Mouse (Mus musculus): ENCODE measurements around the gene Rassf2. TPM values are rescaled to one million over a fixed set of nuclear protein-coding genes. Genes with fewer than 3 reads are reported as not detected.
A peak's percentile ranks its signal among the peaks of the same experiment; 100 is the strongest.

Rassf2 gene
- polyA plus RNA-seq, 1 experiment from 2014 or later, result 15.2 TPM

GRCm38 (mm10) chr2:132048143-132048772 lies 18.2 kb upstream of the Rassf2 start:
- no peak overlapping the region for H3K4me3 ChIP-seq (ENCODE audit: low read depth, low read length)
- H3K36me3 ChIP-seq (ENCODE audit: insufficient read depth, low read length), result no peaks in the 10 kb centered on the region
- no peak overlapping the region for H3K9ac ChIP-seq (replicated peaks; ENCODE audit: low read depth)
- H3K4me1 ChIP-seq (ENCODE audit: insufficient read depth, low read depth, low read length), result no peaks in the 10 kb centered on the region
- no peak overlapping the region for H3K4me2 ChIP-seq (replicated peaks; ENCODE audit: low read depth, low read length)
- no peaks in the 10 kb centered on the region for H3K9me3 ChIP-seq (ENCODE audit: low read length)
- DNase-seq (ENCODE audit: low spot score), result peak; percentile 46
- 52% methylated on average over 11 of the region's 11 CpGs for WGBS
- H3K27ac ChIP-seq (ENCODE audit: low read length), result no peak overlapping the region
- TF ChIP-seq CTCF (IDR thresholded peaks at IDR 0.05) (no peak), EP300 (IDR thresholded peaks at IDR 0.05) (no peak)
- no peaks in the 10 kb centered on the region for H3K27me3 ChIP-seq (replicated peaks; ENCODE audit: insufficient read depth, low read length)
- ATAC-seq, result peak; percentile 17

GRCm38 (mm10) chr2:132047364-132047763 lies 17.3 kb upstream of the Rassf2 start:
- Histone ChIP-seq H3K9me3 (ENCODE audit: low read length) (no peaks in the 10 kb centered on the region), H3K27ac (ENCODE audit: low read length) (no peak overlapping the region), H3K9ac (replicated peaks; ENCODE audit: low read depth) (no peak overlapping the region), H3K4me3 (ENCODE audit: low read depth, low read length) (no peak overlapping the region), H3K27me3 (replicated peaks; ENCODE audit: insufficient read depth, low read length) (no peaks in the 10 kb centered on the region), H3K36me3 (ENCODE audit: insufficient read depth, low read length) (no peaks in the 10 kb centered on the region), H3K4me1 (ENCODE audit: insufficient read depth, low read depth, low read length) (no peaks in the 10 kb centered on the region), H3K4me2 (replicated peaks; ENCODE audit: low read depth, low read length) (no peak overlapping the region)
- ATAC-seq (no peak), DNase-seq (ENCODE audit: low spot score) (no peak)
- no peak for TF ChIP-seq CTCF (IDR thresholded peaks at IDR 0.05)
- no peak for TF ChIP-seq EP300 (IDR thresholded peaks at IDR 0.05)
- WGBS, result 69% methylated on average over 4 of the region's 4 CpGs

DNA sequence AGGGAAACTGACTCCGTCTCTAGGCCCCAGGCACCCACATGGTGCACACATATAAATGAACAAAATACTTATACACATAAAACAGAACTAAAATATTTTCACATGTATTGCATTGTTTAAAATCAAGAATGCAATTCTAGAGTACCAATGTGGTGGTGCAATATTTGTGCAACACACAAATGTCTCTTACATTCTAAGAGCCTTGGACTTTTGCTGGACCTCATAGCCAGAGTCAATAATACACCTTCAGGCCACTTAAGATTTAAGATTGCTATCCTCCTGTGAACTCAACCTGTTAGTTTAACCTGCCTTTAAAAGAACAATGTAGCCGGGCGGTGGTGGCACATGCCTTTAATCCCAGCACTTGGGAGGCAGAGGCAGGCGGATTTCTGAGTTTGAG lies 16.6 kb upstream of the Rassf2 start:
- Histone ChIP-seq H3K4me3 (ENCODE audit: low read depth, low read length) (no peak overlapping the region), H3K9ac (replicated peaks; ENCODE audit: low read depth) (no peak overlapping the region), H3K36me3 (ENCODE audit: insufficient read depth, low read length) (no peaks in the 10 kb centered on the region), H3K27ac (ENCODE audit: low read length) (no peak overlapping the region), H3K9me3 (ENCODE audit: low read length) (no peaks in the 10 kb centered on the region), H3K4me1 (ENCODE audit: insufficient read depth, low read depth, low read length) (no peaks in the 10 kb centered on the region), H3K4me2 (replicated peaks; ENCODE audit: low read depth, low read length) (no peak overlapping the region), H3K27me3 (replicated peaks; ENCODE audit: insufficient read depth, low read length) (no peaks in the 10 kb centered on the region)
- no peak for ATAC-seq
- WGBS, result 76% methylated on average over 4 of the region's 4 CpGs
- DNase-seq (ENCODE audit: low spot score), result peak; percentile 72
- TF ChIP-seq EP300 (IDR thresholded peaks at IDR 0.05), result peak; percentile 61
- no peak for TF ChIP-seq CTCF (IDR thresholded peaks at IDR 0.05)

GRCm38 (mm10) chr2:132044320-132045274 lies 14.5 kb upstream of the Rassf2 start:
- no peaks in the 10 kb centered on the region for H3K4me1 ChIP-seq (ENCODE audit: insufficient read depth, low read depth, low read length)
- no peak overlapping the region for H3K9ac ChIP-seq (replicated peaks; ENCODE audit: low read depth)
- no peak overlapping the region for H3K27ac ChIP-seq (ENCODE audit: low read length)
- no peak overlapping the region for H3K4me3 ChIP-seq (ENCODE audit: low read depth, low read length)
- no peaks in the 10 kb centered on the region for H3K27me3 ChIP-seq (replicated peaks; ENCODE audit: insufficient read depth, low read length)
- ATAC-seq (no peak), DNase-seq (ENCODE audit: low spot score) (no peak)
- no peaks in the 10 kb centered on the region for H3K9me3 ChIP-seq (ENCODE audit: low read length)
- H3K4me2 ChIP-seq (replicated peaks; ENCODE audit: low read depth, low read length), result no peak overlapping the region
- H3K36me3 ChIP-seq (ENCODE audit: insufficient read depth, low read length), result no peaks in the 10 kb centered on the region
- TF ChIP-seq EP300 (IDR thresholded peaks at IDR 0.05) (no peak), CTCF (IDR thresholded peaks at IDR 0.05) (no peak)
- WGBS, result 83% methylated on average over 15 of the region's 15 CpGs

DNA sequence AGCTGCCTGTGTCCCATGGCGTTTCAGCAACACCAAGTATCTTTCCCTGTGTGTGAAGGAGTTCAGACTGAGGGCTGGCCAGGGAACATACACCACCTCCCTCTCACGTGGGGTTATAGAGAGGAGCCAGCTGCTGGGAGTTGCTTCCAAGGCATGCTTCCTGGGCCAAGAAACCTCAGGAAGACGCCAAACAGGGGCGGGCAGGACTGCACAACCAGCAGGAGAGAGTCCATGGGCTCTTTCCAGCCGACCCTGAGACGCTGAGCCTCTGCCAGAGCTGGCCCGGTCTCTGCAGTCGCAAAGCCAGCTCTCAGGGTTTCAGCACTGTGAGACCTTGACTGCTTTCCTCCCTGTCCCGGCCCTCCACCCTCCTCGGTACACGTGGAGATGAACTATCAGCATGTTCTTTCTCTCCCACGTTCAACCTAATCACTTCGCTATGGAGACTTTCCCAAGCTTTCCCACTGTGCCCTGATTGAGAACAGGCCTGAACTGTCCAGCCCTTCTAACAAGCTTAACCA lies 13.1 kb upstream of the Rassf2 start:
- 31% methylated on average over 13 of the region's 13 CpGs for WGBS
- Histone ChIP-seq H3K4me1 (ENCODE audit: insufficient read depth, low read depth, low read length) (no peaks in the 10 kb centered on the region), H3K36me3 (ENCODE audit: insufficient read depth, low read length) (no peaks in the 10 kb centered on the region), H3K9me3 (ENCODE audit: low read length) (no peaks in the 10 kb centered on the region), H3K9ac (replicated peaks; ENCODE audit: low read depth) (no peak overlapping the region), H3K27ac (ENCODE audit: low read length) (peak overlapping the region; percentile 68; the same call in 1 of the 2 replicates), H3K27me3 (replicated peaks; ENCODE audit: insufficient read depth, low read length) (no peaks in the 10 kb centered on the region), H3K4me2 (replicated peaks; ENCODE audit: low read depth, low read length) (no peak overlapping the region), H3K4me3 (ENCODE audit: low read depth, low read length) (no peak overlapping the region)
- TF ChIP-seq EP300 (IDR thresholded peaks at IDR 0.05) (peak; percentile 61; the same call in 1 of the 2 replicates), CTCF (IDR thresholded peaks at IDR 0.05) (no peak)
- DNase-seq (ENCODE audit: low spot score) (peak; percentile 93), ATAC-seq (peak; percentile 93)

- TF ChIP-seq CTCF (IDR thresholded peaks at IDR 0.05) (no peak), EP300 (IDR thresholded peaks at IDR 0.05) (no peak)
- 47% methylated on average over 7 of the region's 7 CpGs for WGBS
- Histone ChIP-seq H3K27me3 (replicated peaks; ENCODE audit: insufficient read depth, low read length) (no peaks in the 10 kb centered on the region), H3K4me1 (ENCODE audit: insufficient read depth, low read depth, low read length) (no peaks in the 10 kb centered on the region), H3K36me3 (ENCODE audit: insufficient read depth, low read length) (no peaks in the 10 kb centered on the region), H3K9ac (replicated peaks; ENCODE audit: low read depth) (no peak overlapping the region), H3K4me3 (ENCODE audit: low read depth, low read length) (no peak overlapping the region), H3K4me2 (replicated peaks; ENCODE audit: low read depth, low read length) (no peak overlapping the region), H3K27ac (ENCODE audit: low read length) (no peak overlapping the region), H3K9me3 (ENCODE audit: low read length) (no peaks in the 10 kb centered on the region)
- DNase-seq (ENCODE audit: low spot score) (no peak), ATAC-seq (no peak)
Measured at GRCm38 (mm10) chr2:132039894-132040293, 9.8 kb upstream of the Rassf2 start.
